Mouse (Mus musculus): ENCODE data around the gene Tanc1.

The Tanc1 gene

DNA sequence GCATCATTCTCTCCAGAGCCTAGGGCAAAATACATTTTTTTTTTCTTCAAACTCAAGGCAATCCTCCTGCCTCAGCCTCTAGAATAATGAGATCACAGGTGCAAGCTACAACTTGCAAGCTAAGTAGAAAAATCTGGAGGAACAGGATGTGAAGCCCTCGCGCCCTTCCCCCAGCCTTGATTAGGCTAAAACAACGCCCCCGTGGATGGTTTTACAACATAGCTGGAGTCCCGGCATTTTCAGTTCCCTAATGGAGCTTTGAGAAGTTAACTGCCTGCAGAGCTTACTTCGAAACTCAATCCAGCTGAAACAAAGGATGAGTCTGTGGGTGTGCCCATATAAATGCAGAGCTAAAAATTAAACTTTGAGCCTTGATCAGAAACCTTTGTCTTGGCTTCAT is 277.9 kb downstream of the Tanc1 start:
- no peak for DNase-seq (ENCODE audit: low spot score)
